Comparison of ENCODE assay signal across 9 mouse cellular contexts in the genomic region with DNA sequence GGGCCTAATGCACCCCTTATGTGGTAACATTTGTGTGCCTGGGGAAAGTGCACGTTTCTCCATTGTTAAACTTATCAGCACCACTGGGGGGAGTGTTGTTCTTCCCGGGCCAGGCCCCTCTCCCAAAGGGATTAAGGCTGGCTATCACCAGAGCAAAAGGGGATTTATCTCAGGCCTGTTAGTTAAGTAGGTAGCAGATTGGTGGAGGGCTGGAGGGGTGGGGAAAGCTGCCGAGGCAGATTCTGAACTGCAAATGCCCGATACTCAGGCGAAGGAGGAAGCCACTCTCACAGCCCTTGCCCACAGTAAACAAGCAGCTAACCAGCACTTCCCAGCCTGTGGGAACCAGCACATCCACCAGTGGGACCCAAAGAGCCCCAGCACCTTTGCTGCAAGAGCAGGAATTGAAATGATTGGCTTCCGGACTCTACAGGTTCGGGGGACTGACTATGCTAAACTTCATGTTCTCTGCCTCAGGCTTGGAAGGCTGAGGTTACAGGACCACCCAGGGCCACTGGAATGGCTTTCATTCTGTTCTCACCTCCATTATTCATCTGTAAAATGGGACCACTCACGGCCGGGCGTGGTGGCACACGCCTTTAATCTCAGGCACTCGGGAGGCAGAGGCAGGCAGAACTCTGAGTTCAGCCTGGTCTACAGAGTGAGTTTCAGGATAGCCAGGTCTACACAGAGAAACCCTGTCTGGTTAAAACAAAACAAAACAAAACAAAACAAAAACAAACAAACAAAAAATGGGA. TPM values are rescaled to one million over a fixed set of nuclear protein-coding genes. Genes with fewer than 3 reads are reported as not detected.
DNase-seq lines count a peak whose midpoint lies in the region; ATAC-seq and TF ChIP-seq lines count a peak whose summit lies in the region.
"Had no signal": no experiment of that assay in that cellular context is flagged by ENCODE, and none has a peak within 500 bp of the region (broad histone marks: within the 10 kb centered on the region; RNA-seq: fewer than 3 reads in every experiment).

No protein-coding gene starts in this region.

- DNase-seq in gastrocnemius, adult 2 months, result peak; percentile 30
- DNase-seq in gastrocnemius, postnatal 25 days, result no peak
- DNase-seq in 3134 (ENCODE audit: extremely low read depth, insufficient read length, low spot score), result peak; percentile 47
- peak; percentile 54 for DNase-seq in adrenal gland, postnatal 10 days
- DNase-seq in lung, postnatal 14 days, result peak; percentile 52
- DNase-seq in natural killer cell, adult 2 months (ENCODE audit: low spot score in 2 of 2), result no peak
- no peak for DNase-seq in right cerebral cortex, postnatal 4 days

- ATAC-seq in granulocyte monocyte progenitor cell, adult 5-6 weeks (replicated peaks; ENCODE audit: poor library complexity, severe bottlenecking), result peak; percentile 58

- intact Hi-C loops in gastrocnemius, adult 2 months (cut with DNase I), result loop anchor here (2.0 to 5.0 kb wide), 3 partner anchors 116 to 362 kb away; no protein-coding TSS in a partner anchor

- peak overlapping the region; percentile 23; the same call in 1 of the 2 replicates for H3K4me3 ChIP-seq in gastrocnemius, adult 2 months
- H3K4me3 ChIP-seq: neural tube, embryonic 13.5 days had no signal

- peak; percentile 67 for TF ChIP-seq CTCF in gastrocnemius, adult 2 months (IDR thresholded peaks at IDR 0.05)

- H3K27ac ChIP-seq in gastrocnemius, adult 2 months, result no peak overlapping the region
- H3K27ac ChIP-seq: neural tube, embryonic 13.5 days had no signal

RNA-seq across cellular contexts. Expression of a gene that starts 32.5 kb away (rescaled TPM):
- 10 to 100 TPM; 61.0 to 61.2 TPM for total RNA-seq in gastrocnemius, adult 2 months (2021)
- 10 to 100 TPM; 58.5 to 59.5 TPM for total RNA-seq in gastrocnemius, postnatal 25 days (2021)
- 10 to 100 TPM; 96.3 to 98.8 TPM for total RNA-seq in adrenal gland, postnatal 10 days (2021)
- 0.60 and 5.4 TPM in 2 replicates for total RNA-seq in granulocyte monocyte progenitor cell, adult 5-6 weeks (2014; fragmentation: Nextera tagmentation)
- total RNA-seq in granulocyte monocyte progenitor cell, adult 5-6 weeks (2017), result 20.9 and 28.4 TPM in 2 replicates

RNA-seq across cellular contexts. Expression of a gene that starts 32.9 kb away (rescaled TPM):
- under 1 TPM; 0.86 to 0.92 TPM for total RNA-seq in gastrocnemius, adult 2 months (2021)
- under 1 TPM; 0.84 to 0.91 TPM for total RNA-seq in gastrocnemius, postnatal 25 days (2021)
- 1 to 10 TPM; 1.5 to 2.0 TPM for total RNA-seq in adrenal gland, postnatal 10 days (2021)
- 3.4 and 4.0 TPM in 2 replicates for total RNA-seq in granulocyte monocyte progenitor cell, adult 5-6 weeks (2014; fragmentation: Nextera tagmentation)
- total RNA-seq in granulocyte monocyte progenitor cell, adult 5-6 weeks (2017), result 2.6 and 6.5 TPM in 2 replicates

Comparison
In these comparisons a context has a peak if more than half of its experiments do, and no peak if none do; other contexts are left out.
1. DNase-seq: peak in gastrocnemius, adult 2 months (single experiment), 3134 (single experiment), adrenal gland, postnatal 10 days (single experiment) and lung, postnatal 14 days (single experiment); none in gastrocnemius, postnatal 25 days (single experiment), natural killer cell, adult 2 months (0 of 2) and right cerebral cortex, postnatal 4 days (single experiment).